Mouse (Mus musculus) bone marrow, adult 2 months (tissue): ENCODE measurements around the gene Slc1a1.

Source experiments
- CTCF ChIP-seq: fragments of 200-500 bp; IDR thresholded peaks from 2 replicates; pipeline ENCODE4 v1.5.1; 2011; ENCODE audit warnings: low read length, control low read depth; ENCODE audit not compliant: control insufficient read depth, insufficient read depth
- POLR2A ChIP-seq: fragments of 200-500 bp; IDR thresholded peaks from 2 replicates; pipeline ENCODE4 v1.6.1; 2011; ENCODE audit warnings: low read depth, mild to moderate bottlenecking, control low read depth, low read length, borderline replicate concordance; ENCODE audit not compliant: control insufficient read depth

GRCm38 (mm10) chr19:28838796-28839195 lies 3.9 kb downstream of the Slc1a1 start:
- TF ChIP-seq CTCF, result no peak
- TF ChIP-seq POLR2A, result no peak
